Mouse (Mus musculus): Measurements from ENCODE around the gene Hoxd11.

Gene Hoxd11

GRCm38 (mm10) chr2:74682796-74683195 lies 3.4 kb downstream of the Hoxd11 start:
- peak; percentile 76 for DNase-seq

GRCm38 (mm10) chr2:74683471-74683951 lies 4.2 kb downstream of the Hoxd11 start:
- peak; percentile 82 for DNase-seq

GRCm38 (mm10) chr2:74684106-74684505 lies 4.7 kb downstream of the Hoxd11 start:
- DNase-seq: no peak

- peak; percentile 28 for DNase-seq
Observed at GRCm38 (mm10) chr2:74685059-74685603, 5.8 kb downstream of the Hoxd11 start.

- peak; percentile 82 for DNase-seq
Observed at GRCm38 (mm10) chr2:74686301-74686987, 7.1 kb downstream of the Hoxd11 start.

GRCm38 (mm10) chr2:74686988-74687697 lies 7.8 kb downstream of the Hoxd11 start:
- DNase-seq: peak; percentile 79

GRCm38 (mm10) chr2:74687698-74688555 lies 8.6 kb downstream of the Hoxd11 start:
- DNase-seq: peak; percentile 87

GRCm38 (mm10) chr2:74688795-74689573 lies 9.6 kb downstream of the Hoxd11 start:
- DNase-seq: peak; percentile 73

- DNase-seq: peak; percentile 76
Observed at GRCm38 (mm10) chr2:74689574-74690337, 10.4 kb downstream of the Hoxd11 start.

GRCm38 (mm10) chr2:74690338-74690716 lies 11.0 kb downstream of the Hoxd11 start:
- DNase-seq: no peak

GRCm38 (mm10) chr2:74691022-74691951 lies 11.9 kb downstream of the Hoxd11 start, which contains the start of gene Hoxd10:
TSS of gene Hoxd10 (plus strand) at chr2:74691924.
- peak; percentile 96 for DNase-seq

- no peak for DNase-seq
Observed at GRCm38 (mm10) chr2:74691995-74692807, 12.8 kb downstream of the Hoxd11 start.

- peak; percentile 72 for DNase-seq
Observed at GRCm38 (mm10) chr2:74692808-74693431, 13.6 kb downstream of the Hoxd11 start.

- no peak for DNase-seq
Observed at GRCm38 (mm10) chr2:74693432-74693827, 14.1 kb downstream of the Hoxd11 start.

- peak; percentile 70 for DNase-seq
Observed at GRCm38 (mm10) chr2:74694066-74694465, 14.7 kb downstream of the Hoxd11 start.

- DNase-seq: peak; percentile 62
Observed at GRCm38 (mm10) chr2:74695383-74695782, 16.0 kb downstream of the Hoxd11 start.

GRCm38 (mm10) chr2:74695813-74696430 lies 16.6 kb downstream of the Hoxd11 start:
- DNase-seq: peak; percentile 62
